Mouse (Mus musculus) liver, adult 2 months (tissue): ENCODE measurements around the gene Rasal1.

Experiments
- CTCF ChIP-seq: fragments of 200-500 bp; IDR thresholded peaks from 2 replicates; pipeline ENCODE4 v1.5.1; 2011; ENCODE audit warnings: low read depth, low read length, control low read depth
- POLR2A ChIP-seq: fragments of 200-500 bp; IDR thresholded peaks from 2 replicates; pipeline ENCODE4 v1.6.1; 2011; ENCODE audit warnings: low read length, control low read depth; ENCODE audit not compliant: insufficient read depth; ENCODE audit errors: extremely low read depth

GRCm38 (mm10) chr5:120702969-120703368, 54.4 kb downstream of the Rasal1 start:
- no peak for TF ChIP-seq POLR2A
- TF ChIP-seq CTCF, result no peak
